Mouse (Mus musculus): ENCODE measurements around the gene Gpr158. TPM values are rescaled to one million over a fixed set of nuclear protein-coding genes. Genes with fewer than 3 reads are reported as not detected.

The Gpr158 gene
- total RNA-seq (2023), result not detected

GRCm38 (mm10) chr2:21367345-21368111, at the start of gene Gpr158:
Gene Gpr158 (plus strand): TSS chr2:21367542.

Other genes starting within 250 kb of the Gpr158 start
- gene Enkur, start 162.2 kb upstream of the Gpr158 start, total RNA-seq (2023), result not detected
- gene Thnsl1, start 161.8 kb upstream of the Gpr158 start, total RNA-seq (2023), result 1 to 10 TPM in 1 of 2 experiments, under 1 TPM in 1; 0.64 to 1.8 TPM